Mouse (Mus musculus): ENCODE data around the gene Tfap2e.

- TF ChIP-seq CTCF (IDR thresholded peaks at IDR 0.05; ENCODE audit: extremely low read depth, insufficient read depth, low read length), result no peak
- no peak for TF ChIP-seq POLR2A (IDR thresholded peaks at IDR 0.05; ENCODE audit: extremely low read depth, insufficient read depth, low read length)
These were observed 53.7 kb downstream of the Tfap2e start for GRCm38 (mm10) chr4:126682298-126682697.

Data from cortical plate, adult 2 months (tissue).